Mouse (Mus musculus): ENCODE measurements around the gene Cmip.

Gene Cmip

GRCm38 (mm10) chr8:117299204-117299603, 42.3 kb downstream of the Cmip start:
- DNase-seq: no peak

GRCm38 (mm10) chr8:117300188-117300587, 43.3 kb downstream of the Cmip start:
- DNase-seq: no peak

- DNase-seq: no peak
These were observed 44.7 kb downstream of the Cmip start for GRCm38 (mm10) chr8:117301457-117302041.

GRCm38 (mm10) chr8:117302072-117302471, 45.2 kb downstream of the Cmip start:
- DNase-seq: no peak

- no peak for DNase-seq
These were observed 46.8 kb downstream of the Cmip start for GRCm38 (mm10) chr8:117303666-117304065.

GRCm38 (mm10) chr8:117305405-117305804, 48.5 kb downstream of the Cmip start:
- peak; percentile 59 for DNase-seq

- DNase-seq: peak; percentile 31
These were observed 49.9 kb downstream of the Cmip start for GRCm38 (mm10) chr8:117306756-117307155.

- DNase-seq: no peak
These were observed 50.4 kb downstream of the Cmip start for GRCm38 (mm10) chr8:117307221-117307620.

- DNase-seq: no peak
These were observed 51.6 kb downstream of the Cmip start for GRCm38 (mm10) chr8:117308303-117309095.

- no peak for DNase-seq
These were observed 52.9 kb downstream of the Cmip start for GRCm38 (mm10) chr8:117309653-117310274.

GRCm38 (mm10) chr8:117310961-117311561, 54.2 kb downstream of the Cmip start:
- DNase-seq: no peak

GRCm38 (mm10) chr8:117314308-117314953, 57.6 kb downstream of the Cmip start:
- DNase-seq: no peak

GRCm38 (mm10) chr8:117315727-117316126, 58.9 kb downstream of the Cmip start:
- DNase-seq: no peak

GRCm38 (mm10) chr8:117317478-117317877, 60.6 kb downstream of the Cmip start:
- no peak for DNase-seq

- DNase-seq: no peak
These were observed 62.3 kb downstream of the Cmip start for GRCm38 (mm10) chr8:117318911-117319826.

- no peak for DNase-seq
These were observed 63.8 kb downstream of the Cmip start for GRCm38 (mm10) chr8:117320616-117321015.

GRCm38 (mm10) chr8:117321232-117321631, 64.4 kb downstream of the Cmip start:
- no peak for DNase-seq

GRCm38 (mm10) chr8:117322021-117322420, 65.2 kb downstream of the Cmip start:
- peak; percentile 79 for DNase-seq

- DNase-seq: no peak
These were observed 65.9 kb downstream of the Cmip start for GRCm38 (mm10) chr8:117322715-117323310.

GRCm38 (mm10) chr8:117324821-117325220, 68.0 kb downstream of the Cmip start:
- no peak for DNase-seq

GRCm38 (mm10) chr8:117326735-117327134, 69.9 kb downstream of the Cmip start:
- no peak for DNase-seq

Measured in thymus, postnatal 25 days (tissue).